In the genomic region with DNA sequence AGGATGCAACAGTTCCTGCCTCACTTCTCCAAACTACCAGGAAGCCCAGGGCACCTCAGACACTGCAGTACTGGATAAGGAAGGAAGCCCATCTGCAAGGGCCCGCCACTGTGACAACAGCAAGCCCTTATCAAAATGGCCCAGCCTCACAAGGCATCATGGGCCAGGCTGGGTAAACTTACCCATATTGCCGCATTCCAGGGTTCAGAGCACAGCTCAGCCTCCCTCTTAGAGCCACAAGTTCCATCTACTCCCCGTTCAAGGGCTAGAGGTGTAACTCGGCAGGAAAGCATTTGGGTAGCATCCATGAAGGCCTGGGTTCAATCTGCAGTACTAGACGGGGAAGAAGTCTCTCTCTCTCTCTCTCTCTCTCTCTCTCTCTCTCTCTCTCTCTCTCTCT, we compare ENCODE assay signal across 21 mouse cellular contexts. TPM values are rescaled to one million over a fixed set of nuclear protein-coding genes. Genes with fewer than 3 reads are reported as not detected.
A peak's percentile ranks its signal among the peaks of the same experiment; 100 is the strongest.
DNase-seq lines count a peak whose midpoint lies in the region; ATAC-seq lines count a peak whose summit lies in the region.
"Had no signal": no experiment of that assay in that cellular context is flagged by ENCODE, and none has a peak within 500 bp of the region (broad histone marks: within the 10 kb centered on the region; RNA-seq: fewer than 3 reads in every experiment).

No protein-coding gene starts in this region.

- no peaks in the 10 kb centered on the region for H3K36me3 ChIP-seq in heart, embryonic 10.5 days
- H3K36me3 ChIP-seq in liver, embryonic 13.5 days, result no peaks in the 10 kb centered on the region
- H3K36me3 ChIP-seq: embryonic facial prominence, embryonic 10.5 days; limb, embryonic 12.5 days had no signal

- H3K4me1 ChIP-seq in heart, embryonic 10.5 days, result peaks cover 9% of the 10 kb centered on the region
- peaks cover 80% of the 10 kb centered on the region for H3K4me1 ChIP-seq in liver, embryonic 13.5 days (replicated peaks)
- H3K4me1 ChIP-seq: limb, embryonic 12.5 days had no signal

- peak overlapping the region; percentile 62 for H3K4me2 ChIP-seq in liver, embryonic 13.5 days
- H3K4me2 ChIP-seq: limb, embryonic 12.5 days had no signal

- 49% methylated on average over 5 of the region's 5 CpGs for WGBS in heart, embryonic 10.5 days
- WGBS in liver, embryonic 13.5 days (ENCODE audit: insufficient replicate concordance), result 19% methylated on average over 5 of the region's 5 CpGs

- DNase-seq in heart, embryonic 10.5 days (ENCODE audit: low spot score), result peak; percentile 94
- DNase-seq in heart, postnatal 4 days, result no peak
- peak; percentile 61 to 72 for DNase-seq in spleen, postnatal 4 days (ENCODE audit: low spot score in 2 of 2)
- DNase-seq in spleen, adult 18-20 months, result no peak
- DNase-seq in liver, embryonic 13.5 days, result peak; percentile 88
- no peak for DNase-seq in gastrocnemius, postnatal 10 days
- no peak for DNase-seq in frontal cortex, postnatal 25 days (ENCODE audit: low spot score in 2 of 2)
- DNase-seq: adrenal gland, postnatal 10 days; cerebellum, postnatal 10 days; gastrocnemius, adult 2 months; heart, adult 18-20 months; heart, postnatal 36 days; kidney, adult 2 months; kidney, postnatal 4 days; lung, postnatal 14 days had no signal

- no peaks in the 10 kb centered on the region for H3K9me3 ChIP-seq in heart, embryonic 10.5 days
- no peaks in the 10 kb centered on the region for H3K9me3 ChIP-seq in liver, embryonic 13.5 days (replicated peaks)
- H3K9me3 ChIP-seq: embryonic facial prominence, embryonic 10.5 days; limb, embryonic 12.5 days had no signal

- H3K27ac ChIP-seq in heart, embryonic 10.5 days, result peak overlapping the region; percentile 67
- H3K27ac ChIP-seq in liver, embryonic 13.5 days, result peak overlapping the region; percentile 96
- H3K27ac ChIP-seq: embryonic facial prominence, embryonic 10.5 days; gastrocnemius, adult 2 months; limb, embryonic 12.5 days had no signal

- no peak overlapping the region for H3K4me3 ChIP-seq in heart, embryonic 10.5 days
- peak overlapping the region; percentile 24 for H3K4me3 ChIP-seq in liver, embryonic 13.5 days (replicated peaks)
- H3K4me3 ChIP-seq: embryonic facial prominence, embryonic 10.5 days; gastrocnemius, adult 2 months; limb, embryonic 12.5 days had no signal

- no peaks in the 10 kb centered on the region for H3K27me3 ChIP-seq in heart, embryonic 10.5 days (ENCODE audit: insufficient read depth, poor library complexity, severe bottlenecking)
- H3K27me3 ChIP-seq in liver, embryonic 13.5 days, result peaks cover 4% of the 10 kb centered on the region; the same call in 1 of the 2 replicates
- H3K27me3 ChIP-seq: limb, embryonic 12.5 days had no signal

- ATAC-seq in liver, embryonic 13.5 days (ENCODE audit: low read depth), result peak; percentile 98
- ATAC-seq: forebrain, embryonic 16.5 days; hindbrain, embryonic 16.5 days; midbrain, embryonic 16.5 days had no signal

- peak overlapping the region; percentile 70 for H3K9ac ChIP-seq in liver, embryonic 13.5 days
- H3K9ac ChIP-seq: limb, embryonic 12.5 days had no signal

RNA-seq across cellular contexts. Expression of gene Mc3r, which starts 11.8 kb away (rescaled TPM):
- polyA plus RNA-seq in heart, embryonic 10.5 days (2016; fragmentation: Nextera tagmentation; extraction: Ambion mirVana), result not detected in 2 replicates
- not detected for total RNA-seq in heart, postnatal 4 days (2021)
- polyA plus RNA-seq in liver, embryonic 13.5 days (2015; fragmentation: Nextera tagmentation; extraction: Ambion mirVana), result 0.05 TPM in 1 of 2 replicates, not detected in the other
- total RNA-seq in gastrocnemius, postnatal 10 days (2021), result not detected
- total RNA-seq: adrenal gland, postnatal 10 days; gastrocnemius, adult 2 months; heart, adult 18-20 months; heart, postnatal 36 days; megakaryocyte-erythroid progenitor cell, adult 5-6 weeks had no signal
- polyA plus RNA-seq: embryonic facial prominence, embryonic 10.5 days; kidney, adult 2 months; limb, embryonic 12.5 days had no signal

Comparison
In these comparisons a context has a peak if more than half of its experiments do, and no peak if none do; other contexts are left out.
1. DNase-seq: peak in heart, embryonic 10.5 days (single experiment), spleen, postnatal 4 days (2 of 2) and liver, embryonic 13.5 days (single experiment); none in heart, postnatal 4 days (single experiment), spleen, adult 18-20 months (0 of 2), gastrocnemius, postnatal 10 days (single experiment) and frontal cortex, postnatal 25 days (0 of 2).